Mouse (Mus musculus): ENCODE measurements around the gene Tex30. TPM values are rescaled to one million over a fixed set of nuclear protein-coding genes. Genes with fewer than 3 reads are reported as not detected.

The Tex30 gene
- total RNA-seq, 4 experiments from 2014 or later: 6.7 to 8.2 (median 7.4) TPM

- no peak for DNase-seq (ENCODE audit: low spot score in 2 of 2)
These were observed 59.7 kb downstream of the Tex30 start for GRCm38 (mm10) chr1:44042555-44042915.

- DNase-seq (ENCODE audit: low spot score in 2 of 2): peak in 1 of 2 experiments; percentile 44
These were observed 60.3 kb downstream of the Tex30 start for GRCm38 (mm10) chr1:44041797-44042554.

Other genes starting within 250 kb of the Tex30 start
- gene Tpp2, start 168.8 kb downstream of the Tex30 start, total RNA-seq (2022): 10 to 100 TPM; 50.9 to 54.9 (median 51.3) TPM
- under 1 TPM in 2 of 4 experiments, not detected in 2; 0.12 to 0.25 TPM for gene Mettl21c, start 82.4 kb downstream of the Tex30 start, total RNA-seq (2022)
- not detected for gene Gm8251, start 40.5 kb downstream of the Tex30 start, total RNA-seq (2022)
- gene Kdelc1, start 16.4 kb upstream of the Tex30 start, total RNA-seq (2022): 10 to 100 TPM in 2 of 4 experiments, 1 to 10 TPM in 2; 9.4 to 10.6 (median 10.1) TPM
- gene Bivm, start 16.5 kb upstream of the Tex30 start, total RNA-seq (2022): 10 to 100 TPM; 29.7 to 47.3 (median 36.8) TPM
- 10 to 100 TPM; 19.7 to 22.8 (median 21.5) TPM for gene Ercc5, start 45.3 kb upstream of the Tex30 start, total RNA-seq (2022)
- not detected for gene Mettl21e, start 116.5 kb upstream of the Tex30 start, total RNA-seq (2022)